Comparison of ENCODE assay signal across 27 mouse cellular contexts in genomic region chr11:16829468-16829867, GRCm38 (mm10).
DNase-seq lines count a peak whose midpoint lies in the region; ATAC-seq and TF ChIP-seq lines count a peak whose summit lies in the region.
"Had no signal": no experiment of that assay in that cellular context is flagged by ENCODE, and none has a peak within 500 bp of the region (broad histone marks: within the 10 kb centered on the region; RNA-seq: fewer than 3 reads in every experiment).

No protein-coding gene starts in this region.

- peaks cover 27% of the 10 kb centered on the region for H3K4me1 ChIP-seq in embryonic facial prominence, embryonic 15.5 days
- H3K4me1 ChIP-seq in embryonic facial prominence, embryonic 10.5 days = no peaks in the 10 kb centered on the region
- peaks cover 13% of the 10 kb centered on the region for H3K4me1 ChIP-seq in intestine, embryonic 16.5 days (ENCODE audit: control insufficient read depth, insufficient read depth, low read length)
- H3K4me1 ChIP-seq in intestine, postnatal 0 days (replicated peaks; ENCODE audit: control insufficient read depth, insufficient read depth, low read length) = peaks cover 8% of the 10 kb centered on the region; the same call in 1 of the 2 replicates
- peaks cover 25% of the 10 kb centered on the region for H3K4me1 ChIP-seq in embryonic fibroblast, embryonic 13.5 days (ENCODE audit: control insufficient read depth, insufficient read depth, low read length)
- H3K4me1 ChIP-seq in stomach, postnatal 0 days (replicated peaks; ENCODE audit: control insufficient read depth, insufficient read depth) = no peaks in the 10 kb centered on the region; the same call in 1 of the 2 replicates
- H3K4me1 ChIP-seq: forebrain, embryonic 10.5 days; forebrain, embryonic 12.5 days had no signal

- no peaks in the 10 kb centered on the region for H3K9me3 ChIP-seq in embryonic facial prominence, embryonic 15.5 days (replicated peaks)
- H3K9me3 ChIP-seq in embryonic facial prominence, embryonic 10.5 days = no peaks in the 10 kb centered on the region
- H3K9me3 ChIP-seq in intestine, embryonic 16.5 days (ENCODE audit: control insufficient read depth, low read length) = no peaks in the 10 kb centered on the region
- H3K9me3 ChIP-seq in intestine, postnatal 0 days (ENCODE audit: control insufficient read depth) = no peaks in the 10 kb centered on the region
- H3K9me3 ChIP-seq in stomach, postnatal 0 days (ENCODE audit: control insufficient read depth, low read length) = no peaks in the 10 kb centered on the region
- H3K9me3 ChIP-seq: embryonic facial prominence, embryonic 13.5 days; forebrain, embryonic 10.5 days; forebrain, embryonic 12.5 days; G1E had no signal

- TF ChIP-seq EP300 in stomach, postnatal 0 days (optimal IDR thresholded peaks at IDR 0.05) = no peak

- H3K9ac ChIP-seq in embryonic facial prominence, embryonic 15.5 days = no peak overlapping the region
- H3K9ac ChIP-seq in intestine, embryonic 16.5 days (ENCODE audit: low read depth, low read length) = no peak overlapping the region
- H3K9ac ChIP-seq in intestine, postnatal 0 days (ENCODE audit: low read depth, low read length) = no peak overlapping the region
- H3K9ac ChIP-seq in stomach, postnatal 0 days (ENCODE audit: low read length) = no peak overlapping the region
- H3K9ac ChIP-seq: embryonic facial prominence, embryonic 13.5 days; forebrain, embryonic 12.5 days had no signal

- H3K27me3 ChIP-seq in embryonic facial prominence, embryonic 15.5 days = no peaks in the 10 kb centered on the region
- H3K27me3 ChIP-seq in embryonic facial prominence, embryonic 10.5 days (replicated peaks; ENCODE audit: low read depth, poor library complexity, severe bottlenecking) = no peaks in the 10 kb centered on the region
- no peaks in the 10 kb centered on the region for H3K27me3 ChIP-seq in intestine, embryonic 16.5 days (replicated peaks; ENCODE audit: control insufficient read depth, insufficient read depth, low read length)
- H3K27me3 ChIP-seq in intestine, postnatal 0 days (replicated peaks; ENCODE audit: control insufficient read depth, insufficient read depth, low read length) = no peaks in the 10 kb centered on the region
- H3K27me3 ChIP-seq in stomach, postnatal 0 days (ENCODE audit: control insufficient read depth, insufficient read depth, low read length) = no peaks in the 10 kb centered on the region
- H3K27me3 ChIP-seq: CH12.LX; embryonic facial prominence, embryonic 13.5 days; forebrain, embryonic 12.5 days had no signal

- H3K27ac ChIP-seq in embryonic facial prominence, embryonic 15.5 days (replicated peaks) = 0 out of 2 replicates have a peak overlapping the region, but pooled peaks have one; percentile 31
- no peak overlapping the region for H3K27ac ChIP-seq in embryonic facial prominence, embryonic 10.5 days (replicated peaks)
- H3K27ac ChIP-seq in intestine, embryonic 16.5 days (ENCODE audit: low read length) = no peak overlapping the region
- no peak overlapping the region for H3K27ac ChIP-seq in intestine, postnatal 0 days (ENCODE audit: low read depth, low read length)
- peak overlapping the region; percentile 85 for H3K27ac ChIP-seq in embryonic fibroblast, embryonic 13.5 days (ENCODE audit: insufficient read depth, low read length)
- H3K27ac ChIP-seq in stomach, postnatal 0 days (replicated peaks) = peak overlapping the region; percentile 41; the same call in 1 of the 2 replicates
- H3K27ac ChIP-seq: embryonic facial prominence, embryonic 13.5 days; forebrain, embryonic 10.5 days; forebrain, embryonic 12.5 days had no signal

- TF ChIP-seq CTCF in intestine, postnatal 0 days (IDR thresholded peaks at IDR 0.05; ENCODE audit: low read depth) = no peak
- TF ChIP-seq CTCF in embryonic fibroblast, embryonic 13.5 days (IDR thresholded peaks at IDR 0.05; ENCODE audit: borderline replicate concordance, insufficient read depth, low read length) = no peak
- TF ChIP-seq CTCF in stomach, postnatal 0 days (IDR thresholded peaks at IDR 0.05; ENCODE audit: low read depth) = no peak

- H3K4me2 ChIP-seq in embryonic facial prominence, embryonic 15.5 days (replicated peaks) = no peak overlapping the region
- no peak overlapping the region for H3K4me2 ChIP-seq in intestine, embryonic 16.5 days (ENCODE audit: low read depth, low read length)
- no peak overlapping the region for H3K4me2 ChIP-seq in intestine, postnatal 0 days (replicated peaks; ENCODE audit: low read depth)
- no peak overlapping the region for H3K4me2 ChIP-seq in stomach, postnatal 0 days (replicated peaks; ENCODE audit: low read depth)
- H3K4me2 ChIP-seq: forebrain, embryonic 12.5 days had no signal

- no peaks in the 10 kb centered on the region for H3K36me3 ChIP-seq in embryonic facial prominence, embryonic 15.5 days
- no peaks in the 10 kb centered on the region for H3K36me3 ChIP-seq in embryonic facial prominence, embryonic 10.5 days (replicated peaks)
- no peaks in the 10 kb centered on the region for H3K36me3 ChIP-seq in intestine, embryonic 16.5 days (ENCODE audit: control insufficient read depth, insufficient read depth, low read length)
- no peaks in the 10 kb centered on the region for H3K36me3 ChIP-seq in intestine, postnatal 0 days (ENCODE audit: control insufficient read depth, insufficient read depth)
- no peaks in the 10 kb centered on the region for H3K36me3 ChIP-seq in stomach, postnatal 0 days (ENCODE audit: control insufficient read depth, insufficient read depth, low read length)
- H3K36me3 ChIP-seq: embryonic facial prominence, embryonic 13.5 days; forebrain, embryonic 10.5 days; forebrain, embryonic 12.5 days; G1E had no signal

- intact Hi-C loops in heart, postnatal 10 days (cut with DNase I) = no loop called here

- TF ChIP-seq POLR2A in embryonic fibroblast, embryonic 13.5 days (IDR thresholded peaks at IDR 0.05; ENCODE audit: low read depth, low read length) = no peak

- no peak for ATAC-seq in embryonic facial prominence, embryonic 15.5 days (ENCODE audit: insufficient number of reproducible peaks, low FRiP score, low TSS enrichment, low read depth)
- ATAC-seq in intestine, embryonic 16.5 days = 0 out of 2 replicates have a peak, but pooled peaks have one; percentile 10
- ATAC-seq in intestine, postnatal 0 days = no peak
- no peak for ATAC-seq in stomach, postnatal 0 days (ENCODE audit: low FRiP score, low TSS enrichment)
- ATAC-seq: activated CD4-positive, CD25-positive, alpha-beta regulatory T cell, adult 4 months; CD4-positive, CD25-positive, alpha-beta regulatory T cell, adult 4 months; forebrain, embryonic 14.5 days; forebrain, embryonic 16.5 days had no signal

- WGBS in embryonic facial prominence, embryonic 15.5 days = 78% methylated on average over 3 of the region's 3 CpGs
- 89% methylated on average over 3 of the region's 3 CpGs for WGBS in embryonic facial prominence, embryonic 10.5 days
- WGBS in intestine, embryonic 16.5 days = 65% methylated on average over 3 of the region's 3 CpGs
- WGBS in intestine, postnatal 0 days = 55% methylated on average over 3 of the region's 3 CpGs
- 56% methylated on average over 3 of the region's 3 CpGs for WGBS in stomach, postnatal 0 days

- no peak for DNase-seq in embryonic facial prominence, embryonic 10.5 days (ENCODE audit: low spot score)
- no peak for DNase-seq in stomach, postnatal 0 days (ENCODE audit: low spot score)
- no peak for DNase-seq in kidney, postnatal 25 days
- DNase-seq in heart, postnatal 10 days = no peak
- DNase-seq: adrenal gland, adult 8-10 months; adrenal gland, postnatal 14 days; adrenal gland, postnatal 36 days; B cell, adult 2 months; cerebellum, adult 11-12 months; cerebellum, adult 2 months; cerebellum, adult 9-10 months; cerebellum, postnatal 10 days; cerebellum, postnatal 25 days had no signal

- H3K4me3 ChIP-seq in embryonic facial prominence, embryonic 15.5 days (replicated peaks) = no peak overlapping the region
- no peak overlapping the region for H3K4me3 ChIP-seq in embryonic facial prominence, embryonic 10.5 days
- no peak overlapping the region for H3K4me3 ChIP-seq in intestine, embryonic 16.5 days (ENCODE audit: low read length)
- no peak overlapping the region for H3K4me3 ChIP-seq in intestine, postnatal 0 days (ENCODE audit: low read depth, low read length)
- no peak overlapping the region for H3K4me3 ChIP-seq in embryonic fibroblast, embryonic 13.5 days (ENCODE audit: insufficient read depth, low read length)
- no peak overlapping the region for H3K4me3 ChIP-seq in stomach, postnatal 0 days (ENCODE audit: low read depth, low read length)
- H3K4me3 ChIP-seq: embryonic facial prominence, embryonic 13.5 days; erythroblast, embryonic 14.5 days; forebrain, embryonic 10.5 days; forebrain, embryonic 12.5 days had no signal

Comparison
In these comparisons a context has a peak if more than half of its experiments do, and no peak if none do; other contexts are left out.
1. H3K27ac ChIP-seq: peak in embryonic facial prominence, embryonic 15.5 days (single experiment), embryonic fibroblast, embryonic 13.5 days (single experiment) and stomach, postnatal 0 days (single experiment); none in embryonic facial prominence, embryonic 10.5 days (single experiment), intestine, embryonic 16.5 days (single experiment) and intestine, postnatal 0 days (single experiment).